Mouse (Mus musculus): Measurements from ENCODE around the gene Olfr186.
"Not testable (repeated sequence)": the region's sequence is repeated elsewhere in the genome, so short reads cannot be mapped to it uniquely, and the experiment has no call there.

Olfr186 gene

DNA sequence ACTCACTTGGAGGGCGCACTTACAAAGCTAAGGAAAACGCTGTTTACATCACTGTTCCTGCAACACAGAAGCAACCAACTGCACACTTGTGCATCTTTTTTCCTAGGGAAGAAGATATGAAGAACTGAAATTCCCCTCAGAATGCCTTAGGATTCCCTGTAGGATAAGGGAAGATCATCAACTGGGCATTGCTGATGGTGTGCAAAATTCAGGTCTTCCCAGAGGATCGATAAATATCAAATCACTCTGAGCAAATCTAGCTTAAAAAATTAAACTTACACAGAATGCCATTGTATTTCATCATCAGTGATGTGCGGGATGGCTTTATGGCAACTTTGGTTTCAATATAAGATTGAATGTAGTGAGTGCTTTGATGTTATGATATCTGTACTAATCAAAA lies at the start of gene Olfr186:
Gene Olfr186, minus strand, starts transcription at position 101 of the 400 bp plus-strand sequence.
- DNase-seq (ENCODE audit: low spot score), result no peak

DNA sequence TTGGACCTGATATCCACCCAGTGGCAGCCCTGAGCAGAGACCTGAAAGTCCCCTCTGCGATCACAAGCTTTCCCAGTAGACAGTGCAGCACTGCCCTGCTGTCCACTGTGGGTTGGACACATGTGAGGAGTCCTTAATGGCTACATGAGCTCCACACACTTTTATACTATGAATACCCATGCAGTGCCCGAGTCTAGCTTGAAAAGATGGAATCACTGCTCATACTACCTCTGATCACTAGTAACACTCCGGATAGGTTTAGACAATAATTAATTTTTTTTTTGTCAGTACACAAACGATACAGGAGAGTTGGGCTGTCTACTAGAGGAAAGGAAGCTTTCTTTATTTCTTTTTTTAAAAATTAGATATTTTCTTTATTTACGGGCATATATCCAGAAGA lies 47.8 kb upstream of the Olfr186 start, which contains the start of gene Olfr190:
Gene Olfr190, minus strand, starts transcription at position 101 of the 400 bp plus-strand sequence.
- no peak for DNase-seq (ENCODE audit: low spot score)

DNA sequence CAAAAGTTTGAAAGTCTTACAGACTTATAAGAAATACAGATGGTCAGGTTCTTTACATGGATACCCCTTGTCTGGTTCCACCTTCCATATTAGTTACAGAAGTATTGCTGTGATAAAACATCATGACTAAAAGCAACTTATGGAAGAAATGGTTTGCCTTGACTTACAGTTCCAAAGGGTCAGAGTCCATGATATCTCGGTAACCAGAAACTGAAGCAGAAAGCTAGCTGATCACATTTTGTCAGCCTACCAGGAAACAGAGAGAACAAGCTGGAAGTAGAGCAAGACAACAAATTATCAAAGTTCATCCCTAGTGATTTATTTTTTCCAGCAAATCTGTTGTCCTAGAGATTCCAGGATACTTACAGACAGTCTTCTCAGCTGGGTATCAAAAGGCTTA lies 43.4 kb upstream of the Olfr186 start:
- DNase-seq (ENCODE audit: low spot score), result no peak

DNA sequence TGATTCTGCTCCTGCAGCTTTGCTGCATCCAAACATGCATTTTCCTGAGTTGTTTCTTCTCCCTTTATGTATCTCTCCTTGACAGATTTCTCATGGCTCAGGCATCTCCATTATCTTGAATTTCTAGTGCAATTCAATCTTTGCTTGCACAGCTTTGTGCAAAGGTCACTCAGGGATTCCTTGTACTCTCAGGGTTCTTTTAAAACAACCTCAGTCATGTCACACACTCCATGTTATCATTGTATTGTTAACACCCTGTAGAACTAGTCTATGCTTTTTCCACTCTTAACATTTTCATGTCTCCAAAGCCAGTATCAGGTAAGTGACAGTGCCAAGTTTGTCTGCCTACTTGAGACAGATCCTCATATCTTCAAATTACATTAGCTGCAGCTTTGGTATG lies 41.7 kb upstream of the Olfr186 start:
- DNase-seq (ENCODE audit: low spot score), result no peak

DNA sequence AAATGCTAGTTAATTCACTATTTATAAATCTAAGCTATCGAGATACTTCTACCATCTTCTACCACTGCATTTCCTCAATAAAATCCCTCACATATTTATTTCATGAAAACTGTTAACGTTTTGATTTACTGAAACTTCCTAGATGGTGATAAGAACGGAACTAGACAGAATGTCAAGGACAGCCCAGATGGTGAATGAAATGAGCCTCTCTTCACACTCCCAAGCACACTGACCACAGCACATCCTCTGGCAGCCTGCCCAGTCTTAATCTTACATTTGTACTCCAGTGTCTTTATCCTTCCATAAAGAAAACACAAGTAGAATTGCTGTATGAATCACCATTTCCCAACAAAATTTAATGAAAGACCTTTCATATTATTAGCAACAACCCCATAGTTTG lies 32.3 kb upstream of the Olfr186 start:
- not testable (repeated sequence) for DNase-seq (ENCODE audit: low spot score)

DNA sequence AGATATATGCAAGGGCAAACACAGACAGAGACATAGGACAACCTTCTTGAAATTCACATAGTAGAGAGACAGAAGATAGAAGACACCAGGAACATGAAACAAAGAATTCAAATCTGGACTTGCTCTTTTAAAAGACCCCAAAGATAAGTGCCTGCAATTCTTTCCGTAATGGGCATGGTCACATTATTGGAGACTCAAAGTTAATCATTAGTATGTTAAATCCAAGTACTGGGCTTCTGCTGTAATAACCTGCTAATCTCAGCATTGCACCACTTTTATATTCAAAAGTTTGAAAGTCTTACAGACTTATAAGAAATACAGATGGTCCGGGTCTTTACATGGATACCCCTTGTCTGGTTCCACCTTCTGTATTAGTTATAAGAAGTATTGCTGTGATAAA lies 19.2 kb upstream of the Olfr186 start:
- not testable (repeated sequence) for DNase-seq (ENCODE audit: low spot score)

DNA sequence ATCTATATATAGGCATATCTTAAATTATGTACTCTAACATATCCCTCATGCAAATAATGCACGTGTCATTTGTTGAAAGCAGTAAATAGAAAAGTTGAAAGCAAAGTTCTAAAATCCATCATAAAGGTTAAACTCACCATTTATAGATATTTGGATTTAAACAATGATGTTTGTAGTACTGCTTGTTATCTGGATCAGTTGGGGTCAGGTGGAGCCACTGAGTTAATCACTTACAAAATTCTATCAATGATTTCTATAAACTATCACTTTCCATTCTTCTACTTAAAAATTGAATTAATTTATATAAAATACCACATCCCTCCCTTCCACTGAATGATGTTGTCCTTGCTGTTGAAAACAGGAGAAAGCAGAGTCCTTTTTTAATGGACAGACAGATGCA lies 18.8 kb upstream of the Olfr186 start:
- no peak for DNase-seq (ENCODE audit: low spot score)

DNA sequence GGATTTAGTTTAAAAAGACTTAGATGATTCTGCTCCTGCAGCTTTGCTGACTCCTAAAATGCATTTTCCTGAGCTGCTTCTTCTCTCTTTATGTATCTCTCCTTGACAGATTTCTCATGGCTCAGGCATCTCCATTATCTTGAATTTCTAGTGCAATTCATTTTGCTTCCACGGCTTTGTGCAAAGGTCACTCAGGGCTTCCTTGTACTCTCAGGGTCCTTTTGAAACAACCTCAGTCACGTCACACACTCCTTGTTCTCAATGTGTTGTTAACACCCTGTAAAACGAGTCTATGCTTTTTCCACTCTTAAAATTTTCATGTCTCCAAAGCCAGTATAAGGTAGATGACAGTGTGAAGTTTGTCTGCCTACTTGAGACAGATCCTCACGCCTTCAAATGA lies 17.5 kb upstream of the Olfr186 start:
- no peak for DNase-seq (ENCODE audit: low spot score)

DNA sequence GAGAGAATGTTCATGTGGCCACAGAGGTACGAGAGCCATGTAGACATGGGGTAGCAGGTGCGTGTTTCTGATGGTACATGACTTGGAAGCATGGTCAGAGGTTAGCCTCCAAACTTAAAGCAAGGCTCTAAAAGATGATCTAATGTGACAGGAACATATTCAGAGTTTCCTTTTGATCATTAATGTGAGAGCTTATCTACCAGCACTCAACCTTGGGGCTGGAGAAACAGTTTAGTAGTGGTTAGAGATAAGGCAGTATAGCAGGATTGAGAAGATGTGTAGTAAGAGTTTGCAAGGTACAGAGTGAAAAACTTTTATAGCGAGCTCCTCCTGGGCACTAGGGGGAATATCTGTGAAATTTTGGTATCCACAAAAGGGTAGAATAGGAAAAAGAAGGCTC lies 15.7 kb upstream of the Olfr186 start:
- DNase-seq (ENCODE audit: low spot score), result no peak

DNA sequence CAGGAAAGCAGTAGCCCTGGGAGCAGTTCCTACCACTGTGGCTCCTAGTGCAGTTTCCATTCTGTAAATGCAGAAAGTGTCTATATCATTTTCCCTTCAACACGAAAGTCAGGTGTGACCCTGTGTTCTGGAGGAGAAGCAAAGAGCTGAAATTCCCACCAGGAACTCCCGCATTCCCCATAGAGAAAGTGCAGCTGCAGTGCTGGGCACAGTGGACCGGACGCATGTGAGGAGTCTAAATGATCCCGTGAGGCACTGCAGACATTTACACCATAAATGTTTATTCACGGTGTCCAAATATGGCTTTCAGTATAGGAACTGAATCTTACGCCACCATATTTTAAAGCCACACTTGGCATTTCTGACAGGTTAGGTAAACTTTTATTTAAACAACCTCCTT lies 9.6 kb upstream of the Olfr186 start, which contains the start of gene Olfr187:
Gene Olfr187, minus strand, starts transcription at position 58 of the 400 bp plus-strand sequence.
- no peak for DNase-seq (ENCODE audit: low spot score)

DNA sequence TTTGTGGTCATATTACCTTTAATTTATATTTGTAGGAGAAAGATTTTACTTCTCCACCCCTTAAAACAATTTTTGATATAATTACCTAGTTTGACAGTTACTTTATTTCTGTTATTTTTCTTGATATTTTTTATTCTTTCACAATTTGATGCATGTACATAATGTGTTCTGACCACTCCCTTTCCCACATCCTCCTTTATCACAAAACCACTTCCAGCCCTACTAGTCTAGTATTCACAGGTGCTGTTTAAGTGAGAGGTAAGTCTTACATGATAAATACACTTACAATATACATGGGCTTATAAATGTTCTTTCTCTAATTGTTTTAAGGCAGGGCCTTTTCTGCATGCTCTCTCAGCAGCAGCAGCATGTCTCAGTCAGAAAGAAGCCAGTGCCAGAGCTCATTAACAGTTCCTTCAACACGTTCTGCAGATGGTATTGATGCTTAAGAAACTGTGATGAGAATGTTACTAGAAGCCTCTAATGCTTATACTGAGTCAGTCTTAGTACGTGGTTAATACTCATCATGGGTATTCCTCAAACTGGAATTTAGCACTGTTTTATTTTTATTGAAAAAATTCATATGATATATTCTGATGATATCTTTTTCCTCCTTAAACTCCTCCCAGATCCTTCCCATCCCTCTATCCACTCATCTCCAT lies 16.6 kb downstream of the Olfr186 start:
- DNase-seq (ENCODE audit: low spot score), result no peak

DNA sequence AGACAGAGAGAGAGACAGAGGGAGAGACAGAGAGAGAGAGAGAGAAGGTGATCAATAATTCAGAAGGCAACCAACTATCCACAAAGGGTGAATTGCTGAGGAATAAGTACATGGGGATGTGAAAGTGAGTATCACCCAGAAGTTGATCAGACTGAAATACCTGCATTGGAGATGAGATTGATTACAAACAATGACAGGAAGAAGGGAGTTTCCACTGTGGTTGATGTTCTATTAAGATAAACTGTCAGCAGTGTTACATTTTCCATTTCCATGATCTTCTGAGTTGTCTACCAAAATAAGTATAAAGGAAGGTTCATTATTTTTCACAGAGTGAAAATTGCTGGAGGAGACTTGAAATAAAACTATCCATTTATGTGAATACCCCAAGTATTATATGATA lies 22.9 kb downstream of the Olfr186 start:
- DNase-seq (ENCODE audit: low spot score), result no peak

DNA sequence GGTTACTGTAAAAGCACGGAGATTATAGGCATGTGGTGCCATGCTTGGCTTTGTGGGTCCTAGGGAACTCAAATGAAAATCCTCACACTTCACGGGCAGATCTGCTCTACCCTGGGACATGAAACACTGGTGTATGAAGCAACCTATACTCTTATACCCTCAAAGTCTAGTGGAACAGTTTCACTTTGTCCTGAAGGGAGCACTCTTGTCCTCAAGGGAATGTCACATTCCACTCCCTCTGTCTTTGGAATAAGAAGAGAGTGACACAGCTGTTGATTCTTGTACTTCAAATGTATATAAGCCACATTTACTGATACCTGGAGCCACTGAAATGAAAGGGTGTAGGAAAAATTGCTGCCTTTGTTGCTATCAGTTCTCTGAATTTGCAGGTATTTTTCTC lies 35.0 kb downstream of the Olfr186 start, which contains the start of gene Olfr183:
Gene Olfr183, plus strand, starts transcription at position 301 of the 400 bp plus-strand sequence.
- no peak for DNase-seq (ENCODE audit: low spot score)

Measured in yolk sac, embryonic 10.5 days (tissue).